Mouse (Mus musculus) lung, postnatal 0 days (tissue): ENCODE results near the gene Ddx49.

ENCODE experiments used
- CTCF ChIP-seq: IDR thresholded peaks from 2 replicates; pipeline ENCODE4 v1.5.1; 2016; ENCODE audit warnings: antibody characterized with exemption, mild to moderate bottlenecking
- EP300 ChIP-seq: IDR thresholded peaks from 2 replicates; pipeline ENCODE4 v1.6.1; 2016; ENCODE audit warnings: antibody characterized with exemption, mild to moderate bottlenecking, control low read depth

GRCm38 (mm10) chr8:70315624-70316510 lies 13.6 kb upstream of the Ddx49 start, which contains the start of gene Cers1:
- TF ChIP-seq CTCF = no peak
- TF ChIP-seq EP300 = no peak
